8 mouse cellular contexts compared by ENCODE assay signal in genomic region chr10:43901578-43902194, GRCm38 (mm10). TPM values are rescaled to one million over a fixed set of nuclear protein-coding genes. Genes with fewer than 3 reads are reported as not detected.
DNase-seq lines count a peak whose midpoint lies in the region; ATAC-seq and TF ChIP-seq lines count a peak whose summit lies in the region.

TSS of gene Qrsl1 (minus strand) at chr10:43901745.
TSS of gene Rtn4ip1 (plus strand) at chr10:43901807.

- H3K36me3 ChIP-seq in ES-Bruce4 (ENCODE audit: control insufficient read depth, insufficient read depth, low read length, poor library complexity, severe bottlenecking), result no peaks in the 10 kb centered on the region
- 0 out of 2 replicates have a peak, but pooled peaks cover 4% of the 10 kb centered on the region for H3K36me3 ChIP-seq in forebrain, embryonic 13.5 days (ENCODE audit: poor library complexity, severe bottlenecking)
- no peaks in the 10 kb centered on the region for H3K36me3 ChIP-seq in liver, postnatal 0 days (replicated peaks; ENCODE audit: insufficient read depth, low read length)
- H3K36me3 ChIP-seq in neural tube, embryonic 14.5 days (ENCODE audit: control insufficient read depth, insufficient read depth, low read length), result no peaks in the 10 kb centered on the region

- peak; percentile 96 to 97 for DNase-seq in heart, postnatal 10 days
- peak; percentile 78 for DNase-seq in large intestine, adult 2 months (ENCODE audit: low read depth, low spot score)
- peak; percentile 95 for DNase-seq in liver, postnatal 0 days
- peak; percentile 93 for DNase-seq in testis, postnatal 10 days (ENCODE audit: low spot score)

- H3K4me1 ChIP-seq in ES-Bruce4 (ENCODE audit: control insufficient read depth, insufficient read depth, low read length), result no peaks in the 10 kb centered on the region
- peaks cover 14% of the 10 kb centered on the region for H3K4me1 ChIP-seq in forebrain, embryonic 13.5 days
- peaks cover 9% of the 10 kb centered on the region for H3K4me1 ChIP-seq in liver, postnatal 0 days (ENCODE audit: insufficient read depth)
- H3K4me1 ChIP-seq in neural tube, embryonic 14.5 days (ENCODE audit: control insufficient read depth, insufficient read depth, low read length), result peaks cover 8% of the 10 kb centered on the region

- TF ChIP-seq CTCF in ES-Bruce4 (IDR thresholded peaks at IDR 0.05; ENCODE audit: low read depth, low read length), result no peak
- TF ChIP-seq CTCF in liver, postnatal 0 days (IDR thresholded peaks at IDR 0.05; ENCODE audit: low read depth), result no peak

- peak; percentile 96 for ATAC-seq in cerebellum, adult (ENCODE audit: insufficient number of reproducible peaks, low FRiP score, low TSS enrichment)
- peak; percentile 99 for ATAC-seq in forebrain, embryonic 13.5 days
- ATAC-seq in liver, postnatal 0 days, result peak; percentile 98
- ATAC-seq in neural tube, embryonic 14.5 days (ENCODE audit: low read depth), result peak; percentile 99

- TF ChIP-seq EP300 in ES-Bruce4 (IDR thresholded peaks at IDR 0.05; ENCODE audit: insufficient read depth, low read depth, low read length), result no peak
- no peak for TF ChIP-seq EP300 in liver, postnatal 0 days (IDR thresholded peaks at IDR 0.05; ENCODE audit: low read depth)

- peak within 1 kb of the TSS; percentile 92 for H3K27ac ChIP-seq in ES-Bruce4 (ENCODE audit: insufficient read depth, low read length)
- peak within 1 kb of the TSS; percentile 44; the same call in 1 of the 2 replicates for H3K27ac ChIP-seq in forebrain, embryonic 13.5 days
- peak within 1 kb of the TSS; percentile 66 for H3K27ac ChIP-seq in liver, postnatal 0 days (ENCODE audit: low read depth)
- H3K27ac ChIP-seq in neural tube, embryonic 14.5 days (ENCODE audit: low read depth, low read length), result peak within 1 kb of the TSS; percentile 63; the same call in 1 of the 2 replicates

- no peaks in the 10 kb centered on the region for H3K9me3 ChIP-seq in ES-Bruce4 (replicated peaks; ENCODE audit: control insufficient read depth, insufficient read depth, low read length, poor library complexity, severe bottlenecking)
- no peaks in the 10 kb centered on the region for H3K9me3 ChIP-seq in forebrain, embryonic 13.5 days (replicated peaks)
- no peaks in the 10 kb centered on the region for H3K9me3 ChIP-seq in liver, postnatal 0 days (ENCODE audit: low read length)
- H3K9me3 ChIP-seq in neural tube, embryonic 14.5 days (ENCODE audit: control insufficient read depth, low read length), result no peaks in the 10 kb centered on the region

- peak within 1 kb of the TSS; percentile 78 for H3K9ac ChIP-seq in ES-Bruce4 (ENCODE audit: low read depth, poor library complexity, severe bottlenecking)
- H3K9ac ChIP-seq in forebrain, embryonic 13.5 days, result peak within 1 kb of the TSS; percentile 76
- H3K9ac ChIP-seq in liver, postnatal 0 days (replicated peaks), result peak within 1 kb of the TSS; percentile 65
- H3K9ac ChIP-seq in neural tube, embryonic 14.5 days (replicated peaks; ENCODE audit: low read depth, low read length), result peak within 1 kb of the TSS; percentile 35

- H3K4me3 ChIP-seq in ES-Bruce4 (ENCODE audit: low read depth, low read length), result peak within 1 kb of the TSS; percentile 82
- peak within 1 kb of the TSS; percentile 76 for H3K4me3 ChIP-seq in forebrain, embryonic 13.5 days
- peak within 1 kb of the TSS; percentile 84 for H3K4me3 ChIP-seq in liver, postnatal 0 days (ENCODE audit: low read depth, low read length)
- H3K4me3 ChIP-seq in neural tube, embryonic 14.5 days (ENCODE audit: low read depth, low read length), result peak within 1 kb of the TSS; percentile 65

- intact Hi-C loops in heart, postnatal 10 days (cut with DNase I), result loop anchor here (5.0 kb wide), 1 partner anchor 324 kb away; the partner anchor contains the start of gene Cd24a

- no peaks in the 10 kb centered on the region for H3K27me3 ChIP-seq in ES-Bruce4 (ENCODE audit: control insufficient read depth, insufficient read depth, low read length, poor library complexity, severe bottlenecking)
- H3K27me3 ChIP-seq in forebrain, embryonic 13.5 days, result no peaks in the 10 kb centered on the region
- no peaks in the 10 kb centered on the region for H3K27me3 ChIP-seq in liver, postnatal 0 days (ENCODE audit: insufficient read depth, low read length)
- H3K27me3 ChIP-seq in neural tube, embryonic 14.5 days (ENCODE audit: control insufficient read depth, insufficient read depth, low read length), result no peaks in the 10 kb centered on the region

- TF ChIP-seq POLR2A in ES-Bruce4 (IDR thresholded peaks at IDR 0.05; ENCODE audit: insufficient read depth, low read length), result no peak

- under 1% methylated on average over 40 of the region's 40 CpGs for WGBS in forebrain, embryonic 13.5 days
- WGBS in large intestine, adult 2 months, result under 1% methylated on average over 40 of the region's 40 CpGs
- WGBS in liver, postnatal 0 days (ENCODE audit: insufficient replicate concordance), result under 1% methylated on average over 40 of the region's 40 CpGs
- WGBS in neural tube, embryonic 14.5 days, result under 1% methylated on average over 40 of the region's 40 CpGs

- H3K4me2 ChIP-seq in forebrain, embryonic 13.5 days, result peak within 1 kb of the TSS; percentile 81
- peak within 1 kb of the TSS; percentile 78 for H3K4me2 ChIP-seq in liver, postnatal 0 days (ENCODE audit: low read depth, low read length)
- H3K4me2 ChIP-seq in neural tube, embryonic 14.5 days (ENCODE audit: low read depth, low read length), result peak within 1 kb of the TSS; percentile 66

RNA-seq across cellular contexts. Expression of gene Qrsl1, which starts in this region (rescaled TPM):
- 22.9 and 26.4 TPM in 2 replicates for polyA plus RNA-seq in ES-Bruce4 (2011; ENCODE audit: insufficient read depth, insufficient read length, low read depth, missing spikeins)
- 24.9 and 27.8 TPM in 2 replicates for polyA plus RNA-seq in forebrain, embryonic 13.5 days (2015; fragmentation: Nextera tagmentation; extraction: Ambion mirVana)
- total RNA-seq in heart, postnatal 10 days (2021), result 10 to 100 TPM; 29.4 to 30.9 TPM
- polyA plus RNA-seq in large intestine, adult 2 months (2012; rRNA removed), result 11.5 and 12.7 TPM in 2 replicates
- 7.3 and 7.4 TPM in 2 replicates for polyA plus RNA-seq in liver, postnatal 0 days (2015; fragmentation: Nextera tagmentation; extraction: Ambion mirVana)
- polyA plus RNA-seq in neural tube, embryonic 14.5 days (2014; fragmentation: Nextera tagmentation; extraction: Ambion mirVana), result 24.0 and 26.3 TPM in 2 replicates

RNA-seq across cellular contexts. Expression of gene Rtn4ip1, which starts in this region (rescaled TPM):
- polyA plus RNA-seq in ES-Bruce4 (2011; ENCODE audit: insufficient read depth, insufficient read length, low read depth, missing spikeins), result 25.8 and 27.4 TPM in 2 replicates
- 16.9 and 18.3 TPM in 2 replicates for polyA plus RNA-seq in forebrain, embryonic 13.5 days (2015; fragmentation: Nextera tagmentation; extraction: Ambion mirVana)
- 10 to 100 TPM; 38.7 to 39.5 TPM for total RNA-seq in heart, postnatal 10 days (2021)
- polyA plus RNA-seq in large intestine, adult 2 months (2012; rRNA removed), result 12.8 and 13.4 TPM in 2 replicates
- 7.6 and 9.6 TPM in 2 replicates for polyA plus RNA-seq in liver, postnatal 0 days (2015; fragmentation: Nextera tagmentation; extraction: Ambion mirVana)
- polyA plus RNA-seq in neural tube, embryonic 14.5 days (2014; fragmentation: Nextera tagmentation; extraction: Ambion mirVana), result 15.3 and 17.1 TPM in 2 replicates

Comparison
In these comparisons a context has a peak if more than half of its experiments do, and no peak if none do; other contexts are left out.
1. Peak in every context shown above with its lines: DNase-seq, ATAC-seq, H3K4me3 ChIP-seq and H3K27ac ChIP-seq.